Mouse (Mus musculus) testis, adult 2 months (tissue): ENCODE results near the gene Anp32b. TPM values are rescaled to one million over a fixed set of nuclear protein-coding genes. Genes with fewer than 3 reads are reported as not detected.

ENCODE experiments used
- H3K27ac ChIP-seq: fragments of 200-500 bp; 2 replicates; pipeline ENCODE4 v1.5.1; 2012; ENCODE audit warnings: low read depth, low read length; ENCODE audit not compliant: control insufficient read depth, insufficient read depth
- H3K27me3 ChIP-seq: fragments of 200-500 bp; 2 replicates; pipeline ENCODE4 v1.6.1; 2012; ENCODE audit warnings: mild to moderate bottlenecking, low read length, moderate library complexity; ENCODE audit not compliant: control insufficient read depth, insufficient read depth
- H3K36me3 ChIP-seq: fragments of 200-500 bp; 2 replicates; pipeline ENCODE4 v1.6.1; 2012; ENCODE audit warnings: mild to moderate bottlenecking, low read length; ENCODE audit not compliant: control insufficient read depth, insufficient read depth
- H3K4me1 ChIP-seq: fragments of 200-500 bp; 2 replicates; pipeline ENCODE4 v1.6.1; 2012; ENCODE audit warnings: low read length; ENCODE audit not compliant: control insufficient read depth, insufficient read depth
- H3K4me3 ChIP-seq: fragments of 200-500 bp; 2 replicates; pipeline ENCODE4 v1.5.1; 2012; ENCODE audit warnings: low read depth, mild to moderate bottlenecking, low read length, moderate library complexity, mixed read lengths; ENCODE audit not compliant: control insufficient read depth
- CTCF ChIP-seq: fragments of 200-500 bp; IDR thresholded peaks from 2 replicates; pipeline ENCODE4 v1.5.1; 2012; ENCODE audit warnings: low read depth, mild to moderate bottlenecking, inconsistent platforms, low read length, moderate library complexity; ENCODE audit not compliant: control insufficient read depth, insufficient read depth, insufficient replicate concordance
- POLR2A ChIP-seq: fragments of 200-500 bp; IDR thresholded peaks from 2 replicates; pipeline ENCODE4 v1.6.1; 2012; ENCODE audit warnings: low read depth, mild to moderate bottlenecking, inconsistent platforms, low read length, moderate library complexity; ENCODE audit not compliant: control insufficient read depth
- polyA plus RNA-seq: library from polyadenylated mRNA; depleted of rRNA; stranded (reverse); fragments of >200 nt; gene quantifications from 2 replicates; pipeline ENCODE4 v1.2.3, GENCODE M21; 2012

Gene Anp32b
- polyA plus RNA-seq, 1 experiment = 11.6 TPM

- Histone ChIP-seq H3K36me3 (no peaks in the 10 kb centered on the region), H3K4me3 (no peak overlapping the region), H3K27ac (no peak overlapping the region), H3K4me1 (no peaks in the 10 kb centered on the region), H3K27me3 (no peaks in the 10 kb centered on the region)
- TF ChIP-seq CTCF (no peak), POLR2A (no peak)
These were observed 28.4 kb downstream of the Anp32b start for GRCm38 (mm10) chr4:46479081-46479480.

- TF ChIP-seq CTCF = no peak
- no peak for TF ChIP-seq POLR2A
- Histone ChIP-seq H3K27me3 (no peaks in the 10 kb centered on the region), H3K36me3 (no peaks in the 10 kb centered on the region), H3K4me3 (no peak overlapping the region), H3K27ac (no peak overlapping the region), H3K4me1 (peaks cover 11% of the 10 kb centered on the region)
These were observed 35.2 kb downstream of the Anp32b start for GRCm38 (mm10) chr4:46485696-46486417.

- Histone ChIP-seq H3K27me3 (no peaks in the 10 kb centered on the region), H3K36me3 (no peaks in the 10 kb centered on the region), H3K27ac (no peak overlapping the region), H3K4me3 (no peak overlapping the region), H3K4me1 (peaks cover 11% of the 10 kb centered on the region)
- no peak for TF ChIP-seq CTCF
- no peak for TF ChIP-seq POLR2A
These were observed 36.6 kb downstream of the Anp32b start for GRCm38 (mm10) chr4:46487348-46487747.

- no peaks in the 10 kb centered on the region for H3K27me3 ChIP-seq
- peak within 1 kb of the TSS; percentile 88 for H3K4me3 ChIP-seq
- peak within 1 kb of the TSS; percentile 39; the same call in 1 of the 2 replicates for H3K27ac ChIP-seq
- H3K4me1 ChIP-seq = peaks cover 11% of the 10 kb centered on the region
- no peaks in the 10 kb centered on the region for H3K36me3 ChIP-seq
- TF ChIP-seq POLR2A (peak; percentile 18; the same call in 1 of the 2 replicates), CTCF (no peak)
These were observed 38.6 kb downstream of the Anp32b start, which contains the start of gene Nans for GRCm38 (mm10) chr4:46489028-46489925. TSS of gene Nans (plus strand) at chr4:46489248.

- Histone ChIP-seq H3K4me3 (no peak overlapping the region), H3K36me3 (no peaks in the 10 kb centered on the region), H3K27me3 (no peaks in the 10 kb centered on the region), H3K27ac (no peak overlapping the region), H3K4me1 (peaks cover 5% of the 10 kb centered on the region)
- TF ChIP-seq POLR2A (no peak), CTCF (no peak)
These were observed 42.4 kb downstream of the Anp32b start for GRCm38 (mm10) chr4:46493071-46493470.

- Histone ChIP-seq H3K27me3 (no peaks in the 10 kb centered on the region), H3K4me3 (no peak overlapping the region), H3K36me3 (no peaks in the 10 kb centered on the region), H3K27ac (no peak overlapping the region), H3K4me1 (no peaks in the 10 kb centered on the region)
- no peak for TF ChIP-seq CTCF
- TF ChIP-seq POLR2A = no peak
These were observed 44.8 kb downstream of the Anp32b start for GRCm38 (mm10) chr4:46495543-46495942.

- no peak overlapping the region for H3K4me3 ChIP-seq
- no peaks in the 10 kb centered on the region for H3K4me1 ChIP-seq
- H3K27ac ChIP-seq = no peak overlapping the region
- no peaks in the 10 kb centered on the region for H3K36me3 ChIP-seq
- no peaks in the 10 kb centered on the region for H3K27me3 ChIP-seq
- TF ChIP-seq POLR2A (no peak), CTCF (peak; percentile 71; the same call in 1 of the 2 replicates)
These were observed 46.7 kb downstream of the Anp32b start for GRCm38 (mm10) chr4:46497286-46497892.
